Mouse (Mus musculus): ENCODE measurements around the gene Defb39.

Defb39 gene

DNA sequence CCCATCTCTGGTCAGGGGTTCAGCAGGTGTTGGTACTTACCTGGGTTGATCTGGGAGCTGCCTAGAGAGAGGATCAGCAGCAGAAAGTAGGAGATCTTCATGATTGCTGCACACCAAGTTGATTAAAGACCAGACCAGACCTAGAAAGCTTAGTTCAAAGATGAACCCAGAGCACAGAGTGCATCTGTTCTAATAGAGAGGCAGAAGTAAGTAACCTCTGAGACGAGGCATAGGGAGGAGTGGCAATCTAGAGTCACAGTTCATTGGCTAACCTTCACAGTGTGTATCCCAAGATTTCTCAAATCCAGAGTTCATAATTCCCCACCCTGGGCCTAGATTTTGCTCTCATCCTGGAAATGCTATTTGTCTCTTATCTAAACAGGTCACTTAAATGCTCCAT lies at the start of gene Defb39:
Defb39 (minus strand) TSS at position 101 of the 400 bp plus-strand sequence.
- DNase-seq (ENCODE audit: low spot score): no peak

DNA sequence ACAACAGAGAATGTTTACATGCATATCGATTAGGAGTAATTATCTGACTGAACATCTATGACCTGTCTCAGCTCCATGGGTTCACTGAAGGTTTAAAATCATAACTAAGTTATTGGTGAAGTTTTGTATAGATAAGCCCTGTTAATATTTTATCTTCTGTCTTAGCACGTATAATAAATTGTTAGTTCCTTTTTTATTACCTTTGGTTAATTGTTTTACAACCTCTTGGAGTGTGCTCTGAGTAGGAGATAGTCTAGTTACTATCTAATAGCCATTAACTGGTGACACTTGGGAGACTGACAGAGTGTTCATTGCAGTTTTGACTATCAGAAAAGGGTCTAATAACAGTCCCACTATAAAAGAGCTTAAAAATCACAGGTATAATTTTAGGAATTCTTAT lies 1.4 kb upstream of the Defb39 start:
- no peak for DNase-seq (ENCODE audit: low spot score)

GRCm38 (mm10) chr8:19062891-19063290 lies 1.7 kb downstream of the Defb39 start:
- DNase-seq (ENCODE audit: low spot score): no peak

- no peak for DNase-seq (ENCODE audit: low spot score)
Observed at GRCm38 (mm10) chr8:19045242-19045641, 19.4 kb downstream of the Defb39 start.

DNA sequence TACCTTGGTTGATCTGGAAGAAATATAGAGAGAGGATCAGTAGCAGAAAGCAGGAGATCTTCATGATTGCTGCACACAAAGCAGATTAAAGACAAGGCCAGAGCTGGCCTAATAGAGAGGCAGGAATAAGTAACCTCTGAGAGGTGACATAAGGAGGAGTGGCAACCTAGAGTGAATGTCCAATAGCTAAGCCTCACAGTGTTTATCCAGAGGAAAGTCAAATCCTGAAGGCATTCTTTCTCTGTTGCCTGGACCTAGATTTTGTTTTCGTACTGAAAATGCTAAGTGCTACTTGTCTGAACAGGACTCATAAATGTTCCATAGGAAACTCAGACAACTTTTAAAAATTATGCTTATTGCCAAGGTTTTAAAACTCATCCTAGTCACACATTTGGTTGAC lies 38.1 kb downstream of the Defb39 start, which contains the start of gene Defb38:
Defb38 (minus strand) TSS at position 101 of the 400 bp plus-strand sequence.
- no peak for DNase-seq (ENCODE audit: low spot score)

All from T-cell, adult 2 months (primary cell).